Mouse (Mus musculus): ENCODE measurements around the gene Sox30.

DNA sequence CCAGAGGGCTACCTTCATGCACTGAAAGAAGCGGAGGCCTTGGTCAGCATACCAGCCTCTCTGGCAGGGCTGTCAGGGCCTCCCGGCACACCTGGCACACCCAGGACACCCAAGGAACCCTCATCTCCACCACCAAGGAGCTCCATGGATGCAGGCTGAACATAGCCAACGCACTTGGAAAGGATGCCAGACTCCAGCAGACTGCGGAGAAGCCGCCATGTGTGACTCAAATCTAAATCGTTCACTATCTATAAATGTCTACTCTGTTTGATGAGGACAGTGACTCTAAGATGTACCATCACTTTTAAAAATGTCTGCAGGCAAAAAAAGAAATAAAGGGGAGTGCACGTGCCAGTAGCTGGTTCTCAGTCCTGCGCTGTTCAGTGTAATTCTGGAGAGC, 42.6 kb upstream of the Sox30 start:
- TF ChIP-seq CTCF (IDR thresholded peaks at IDR 0.05; ENCODE audit: control insufficient read depth, insufficient read depth, insufficient read length) (no peak), MAX (IDR thresholded peaks at IDR 0.05) (no peak), USF1 (IDR thresholded peaks at IDR 0.05; ENCODE audit: low read depth) (no peak), CEBPB (IDR thresholded peaks at IDR 0.05; ENCODE audit: low read depth) (no peak), MYOG (IDR thresholded peaks at IDR 0.05; ENCODE audit: control insufficient read depth, extremely low read depth, insufficient read length) (no peak), MYOD1 (IDR thresholded peaks at IDR 0.05; ENCODE audit: control insufficient read depth, insufficient read length, low read depth) (no peak), FOSL1 (IDR thresholded peaks at IDR 0.05; ENCODE audit: insufficient read depth, low read length, poor library complexity, severe bottlenecking) (no peak)

Data from C2C12 (cell line).